Mouse (Mus musculus): ENCODE measurements around the gene Insl3. TPM values are rescaled to one million over a fixed set of nuclear protein-coding genes. Genes with fewer than 3 reads are reported as not detected.

Insl3 gene
- total and polyA plus RNA-seq, 2 experiments: 0.74 to 8.2 TPM

- WGBS: 63% methylated on average over 1 of the region's 1 CpGs
- H3K36me3 ChIP-seq (ENCODE audit: control insufficient read depth, insufficient read depth, low read length): no peaks in the 10 kb centered on the region
- H3K9ac ChIP-seq (ENCODE audit: low read depth, low read length): no peak overlapping the region
- peaks cover 4% of the 10 kb centered on the region for H3K4me1 ChIP-seq (ENCODE audit: control insufficient read depth, insufficient read depth, low read length)
- no peak overlapping the region for H3K27ac ChIP-seq (replicated peaks; ENCODE audit: insufficient read depth, low read depth, low read length)
- TF ChIP-seq POLR2A (IDR thresholded peaks at IDR 0.05; ENCODE audit: extremely low read depth, insufficient read depth, low read length): no peak
- no peak for TF ChIP-seq CTCF (IDR thresholded peaks at IDR 0.05; ENCODE audit: low read depth, low read length)
- DNase-seq (ENCODE audit: extremely low read depth, low read depth, low spot score): no peak
- H3K27me3 ChIP-seq (ENCODE audit: control insufficient read depth, insufficient read depth, low read length): peaks cover 7% of the 10 kb centered on the region; the same call in 1 of the 2 replicates
- H3K79me2 ChIP-seq (ENCODE audit: control insufficient read depth, insufficient read depth, low read length): no peaks in the 10 kb centered on the region
- no peak overlapping the region for H3K4me3 ChIP-seq (ENCODE audit: insufficient read depth, low read depth, low read length)
These were observed 29.3 kb upstream of the Insl3 start for GRCm38 (mm10) chr8:71659751-71660150.

- H3K27me3 ChIP-seq (ENCODE audit: control insufficient read depth, insufficient read depth, low read length): 0 out of 2 replicates have a peak, but pooled peaks cover 7% of the 10 kb centered on the region
- DNase-seq (ENCODE audit: extremely low read depth, low read depth, low spot score): peak; percentile 46
- no peak overlapping the region for H3K27ac ChIP-seq (replicated peaks; ENCODE audit: insufficient read depth, low read depth, low read length)
- no peaks in the 10 kb centered on the region for H3K36me3 ChIP-seq (ENCODE audit: control insufficient read depth, insufficient read depth, low read length)
- no peak overlapping the region for H3K9ac ChIP-seq (ENCODE audit: low read depth, low read length)
- H3K4me3 ChIP-seq (ENCODE audit: insufficient read depth, low read depth, low read length): no peak overlapping the region
- 16% methylated on average over 36 of the region's 36 CpGs for WGBS
- peaks cover 4% of the 10 kb centered on the region for H3K4me1 ChIP-seq (ENCODE audit: control insufficient read depth, insufficient read depth, low read length)
- peak; percentile 97 for TF ChIP-seq CTCF (IDR thresholded peaks at IDR 0.05; ENCODE audit: low read depth, low read length)
- no peak for TF ChIP-seq POLR2A (IDR thresholded peaks at IDR 0.05; ENCODE audit: extremely low read depth, insufficient read depth, low read length)
- H3K79me2 ChIP-seq (ENCODE audit: control insufficient read depth, insufficient read depth, low read length): no peaks in the 10 kb centered on the region
These were observed 28.5 kb upstream of the Insl3 start for GRCm38 (mm10) chr8:71660325-71661120.

- Histone ChIP-seq H3K4me1 (ENCODE audit: control insufficient read depth, insufficient read depth, low read length) (0 out of 2 replicates have a peak, but pooled peaks cover 2% of the 10 kb centered on the region), H3K4me3 (ENCODE audit: insufficient read depth, low read depth, low read length) (no peak overlapping the region), H3K79me2 (ENCODE audit: control insufficient read depth, insufficient read depth, low read length) (no peaks in the 10 kb centered on the region), H3K36me3 (ENCODE audit: control insufficient read depth, insufficient read depth, low read length) (no peaks in the 10 kb centered on the region), H3K27me3 (ENCODE audit: control insufficient read depth, insufficient read depth, low read length) (peaks cover 2% of the 10 kb centered on the region; the same call in 1 of the 2 replicates), H3K27ac (replicated peaks; ENCODE audit: insufficient read depth, low read depth, low read length) (no peak overlapping the region), H3K9ac (ENCODE audit: low read depth, low read length) (no peak overlapping the region)
- peak; percentile 38 for DNase-seq (ENCODE audit: extremely low read depth, low read depth, low spot score)
- WGBS: 11% methylated on average over 21 of the region's 22 CpGs
- no peak for TF ChIP-seq POLR2A (IDR thresholded peaks at IDR 0.05; ENCODE audit: extremely low read depth, insufficient read depth, low read length)
- TF ChIP-seq CTCF (IDR thresholded peaks at IDR 0.05; ENCODE audit: low read depth, low read length): no peak
These were observed 23.5 kb upstream of the Insl3 start for GRCm38 (mm10) chr8:71665331-71666130.

GRCm38 (mm10) chr8:71666855-71667254, 22.2 kb upstream of the Insl3 start:
- H3K27ac ChIP-seq (replicated peaks; ENCODE audit: insufficient read depth, low read depth, low read length): no peak overlapping the region
- TF ChIP-seq POLR2A (IDR thresholded peaks at IDR 0.05; ENCODE audit: extremely low read depth, insufficient read depth, low read length) (no peak), CTCF (IDR thresholded peaks at IDR 0.05; ENCODE audit: low read depth, low read length) (no peak)
- H3K27me3 ChIP-seq (ENCODE audit: control insufficient read depth, insufficient read depth, low read length): peaks cover 2% of the 10 kb centered on the region; the same call in 1 of the 2 replicates
- DNase-seq (ENCODE audit: extremely low read depth, low read depth, low spot score): no peak
- H3K9ac ChIP-seq (ENCODE audit: low read depth, low read length): no peak overlapping the region
- H3K79me2 ChIP-seq (ENCODE audit: control insufficient read depth, insufficient read depth, low read length): no peaks in the 10 kb centered on the region
- H3K36me3 ChIP-seq (ENCODE audit: control insufficient read depth, insufficient read depth, low read length): no peaks in the 10 kb centered on the region
- H3K4me3 ChIP-seq (ENCODE audit: insufficient read depth, low read depth, low read length): no peak overlapping the region
- H3K4me1 ChIP-seq (ENCODE audit: control insufficient read depth, insufficient read depth, low read length): peaks cover 9% of the 10 kb centered on the region; the same call in 1 of the 2 replicates
- 87% methylated on average over 1 of the region's 1 CpGs for WGBS

GRCm38 (mm10) chr8:71667256-71667655, 21.8 kb upstream of the Insl3 start:
- Histone ChIP-seq H3K27ac (replicated peaks; ENCODE audit: insufficient read depth, low read depth, low read length) (no peak overlapping the region), H3K9ac (ENCODE audit: low read depth, low read length) (no peak overlapping the region), H3K79me2 (ENCODE audit: control insufficient read depth, insufficient read depth, low read length) (no peaks in the 10 kb centered on the region), H3K36me3 (ENCODE audit: control insufficient read depth, insufficient read depth, low read length) (no peaks in the 10 kb centered on the region), H3K4me3 (ENCODE audit: insufficient read depth, low read depth, low read length) (no peak overlapping the region), H3K27me3 (ENCODE audit: control insufficient read depth, insufficient read depth, low read length) (peaks cover 2% of the 10 kb centered on the region; the same call in 1 of the 2 replicates), H3K4me1 (ENCODE audit: control insufficient read depth, insufficient read depth, low read length) (peaks cover 10% of the 10 kb centered on the region)
- TF ChIP-seq CTCF (IDR thresholded peaks at IDR 0.05; ENCODE audit: low read depth, low read length) (no peak), POLR2A (IDR thresholded peaks at IDR 0.05; ENCODE audit: extremely low read depth, insufficient read depth, low read length) (no peak)
- WGBS: 79% methylated on average over 5 of the region's 5 CpGs
- no peak for DNase-seq (ENCODE audit: extremely low read depth, low read depth, low spot score)
